Mouse (Mus musculus) layer of hippocampus, adult 2 months (tissue): Measurements from ENCODE around the gene Kctd4. TPM values are rescaled to one million over a fixed set of nuclear protein-coding genes. Genes with fewer than 3 reads are reported as not detected.
A peak's percentile ranks its signal among the peaks of the same experiment; 100 is the strongest.

Experiments
- DNase-seq, 2 experiments: peaks; one replicate each; pipeline ENCODE4 v3.0.0; 2022; ENCODE audit warnings: low spot score in 2 of 2
- H3K27ac ChIP-seq: fragments of 200-600 bp; 2 replicates; pipeline ENCODE4 v1.8.1; 2022
- H3K4me3 ChIP-seq: fragments of 200-600 bp; 2 replicates; pipeline ENCODE4 v1.8.1; 2022; ENCODE audit warnings: mild to moderate bottlenecking
- CTCF ChIP-seq: fragments of 200-600 bp; conservative IDR thresholded peaks from 2 replicates; pipeline ENCODE4 v1.8.1; 2022; ENCODE audit warnings: antibody characterized with exemption, mild to moderate bottlenecking, moderate library complexity
- total RNA-seq, 2 experiments: library from RNA; stranded (reverse); gene quantifications; 2 replicates each; pipeline ENCODE4 v1.2.3; 2021

Kctd4 gene
- total RNA-seq, 2 experiments from 2014 or later, result 60.6 to 63.3 TPM

DNA sequence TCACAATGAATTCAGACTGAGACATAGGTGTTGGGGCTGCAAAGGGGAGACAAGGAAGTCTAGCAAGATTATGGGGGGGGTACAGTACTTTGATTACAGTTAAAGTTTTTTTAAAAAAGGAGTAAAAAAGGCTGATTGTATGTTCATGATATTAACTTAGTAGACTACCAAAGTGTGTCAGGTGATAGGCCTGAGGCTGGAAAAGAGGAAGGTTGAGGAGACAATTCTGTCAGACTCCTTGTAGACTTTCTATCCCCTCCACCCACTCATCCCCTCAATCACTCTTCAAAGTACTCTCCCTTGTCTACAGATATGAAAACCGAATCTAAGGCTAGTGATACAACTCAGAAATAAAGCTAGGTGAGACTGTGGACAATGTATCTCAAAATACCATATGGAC lies 53.4 kb downstream of the Kctd4 start:
- no peak overlapping the region for H3K27ac ChIP-seq
- no peak overlapping the region for H3K4me3 ChIP-seq
- DNase-seq, result no peak
- TF ChIP-seq CTCF, result no peak

DNA sequence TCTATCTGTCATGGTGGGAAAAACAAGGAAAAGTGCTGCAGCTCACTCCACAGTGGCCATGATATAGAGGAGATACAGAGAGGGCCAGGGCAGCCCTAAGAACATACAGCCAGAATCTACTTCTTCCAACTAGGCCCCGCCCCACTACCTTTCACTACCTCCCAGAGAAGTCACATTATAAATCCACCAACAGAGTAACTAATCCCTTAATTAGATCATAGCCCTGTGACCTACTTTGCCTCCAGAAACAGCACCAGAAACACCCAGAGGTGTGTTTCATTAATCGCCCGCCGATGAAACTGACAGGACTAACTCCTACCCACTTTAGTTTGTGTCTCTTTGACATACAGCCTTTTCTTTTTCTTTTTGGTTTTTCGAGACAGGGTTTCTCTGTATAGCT lies 54.4 kb downstream of the Kctd4 start:
- no peak for TF ChIP-seq CTCF
- H3K27ac ChIP-seq, result no peak overlapping the region
- DNase-seq, result no peak
- H3K4me3 ChIP-seq, result peak overlapping the region; percentile 98

DNA sequence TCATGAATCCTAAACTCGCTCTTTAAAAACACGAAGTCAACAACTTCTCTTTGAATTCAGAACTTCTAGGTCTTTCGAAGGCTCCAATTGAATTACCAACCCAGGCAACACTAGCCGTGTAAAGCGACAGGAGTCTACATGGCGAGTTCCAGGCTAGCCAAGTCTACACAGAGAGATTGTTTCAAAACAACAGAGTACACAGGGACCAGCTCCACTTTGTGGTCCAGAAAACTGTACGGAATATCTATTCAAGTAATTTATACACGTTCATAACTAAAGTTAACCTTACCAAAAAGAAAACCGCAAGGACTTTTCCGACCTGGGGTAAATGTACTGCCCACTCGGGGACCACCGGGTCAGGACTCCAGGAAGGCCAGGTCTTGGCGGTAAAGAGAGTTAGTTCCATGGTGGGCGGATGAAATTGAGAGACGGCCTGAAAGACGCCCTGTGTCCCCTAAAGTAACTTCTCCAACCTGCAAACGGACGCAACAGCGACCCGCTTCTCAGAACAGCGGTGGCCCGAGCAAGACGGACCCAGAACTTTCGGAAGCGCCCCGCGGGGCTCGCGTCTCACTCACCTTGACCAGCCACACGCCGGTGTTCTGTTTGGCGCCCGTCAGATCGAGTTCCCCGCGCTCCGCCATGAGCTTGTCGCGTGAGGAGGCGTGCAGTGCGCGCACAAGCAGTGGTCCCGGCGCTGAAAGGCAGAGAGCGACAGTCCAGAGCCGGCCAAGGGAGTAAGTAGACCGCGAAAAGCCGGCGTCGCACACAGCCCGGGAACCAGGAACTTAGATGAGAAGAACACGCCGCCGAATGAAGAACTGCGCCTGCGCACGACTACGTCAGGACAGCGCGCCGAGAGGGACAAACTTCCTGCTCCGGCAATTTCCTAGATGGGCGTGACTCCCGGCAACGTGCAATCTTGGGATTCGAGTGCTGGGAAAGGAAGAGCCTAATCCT lies 55.6 kb downstream of the Kctd4 start, which contains the start of gene Gtf2f2:
TSS of gene Gtf2f2 (minus strand) at position 764 of the 960 bp plus-strand sequence.
- Histone ChIP-seq H3K4me3 (peak within 1 kb of the TSS; percentile 98), H3K27ac (peak within 1 kb of the TSS; percentile 80)
- DNase-seq, result peak; percentile 92 to 97
- no peak for TF ChIP-seq CTCF

DNA sequence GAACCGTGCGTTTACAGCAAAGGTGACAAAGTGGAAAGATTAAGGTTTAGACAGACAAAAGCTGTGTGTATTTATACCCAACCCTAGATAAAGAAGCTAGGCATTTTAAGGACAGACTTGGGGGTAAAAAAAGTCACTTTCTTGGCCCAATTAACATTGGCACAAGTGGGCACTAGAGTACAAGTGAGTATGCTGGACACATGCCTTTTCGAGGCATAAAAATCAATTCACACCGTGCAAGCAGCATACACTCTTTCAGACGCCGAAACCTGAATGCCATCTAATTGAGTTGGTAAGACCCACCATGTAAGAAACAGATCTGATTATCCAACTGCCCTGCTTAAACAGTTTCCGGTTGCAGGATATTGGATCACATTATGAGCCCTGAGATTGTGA lies 56.3 kb downstream of the Kctd4 start:
- peak overlapping the region; percentile 98 for H3K4me3 ChIP-seq
- peak overlapping the region; percentile 80; the same call in 1 of the 2 replicates for H3K27ac ChIP-seq
- TF ChIP-seq CTCF, result no peak
- no peak for DNase-seq

DNA sequence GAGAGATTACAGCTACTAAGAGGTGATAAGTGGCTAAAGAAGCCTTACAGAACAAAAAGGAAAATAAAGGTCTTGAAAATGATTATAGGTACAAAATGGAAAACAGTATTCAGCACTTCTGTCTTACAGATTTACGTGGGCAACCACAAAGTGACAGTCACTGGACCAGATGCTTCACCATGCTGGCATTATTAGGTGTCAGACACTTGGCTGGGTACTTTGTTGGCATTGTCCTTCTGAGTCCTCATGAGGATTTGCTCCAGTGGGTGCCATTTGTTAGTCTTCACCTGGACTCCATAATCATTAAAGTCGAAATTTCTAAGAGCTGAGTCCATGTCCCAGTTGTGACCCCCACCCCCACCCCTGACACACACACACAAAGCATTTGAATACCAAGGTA lies 59.5 kb downstream of the Kctd4 start:
- DNase-seq, result no peak
- TF ChIP-seq CTCF, result no peak
- H3K4me3 ChIP-seq, result no peak overlapping the region
- H3K27ac ChIP-seq, result no peak overlapping the region

Other genes with a start within 250 kb of the Kctd4 start
- 10 to 100 TPM; 22.1 to 25.9 TPM for gene Cog3, start 200.5 kb upstream of the Kctd4 start, total RNA-seq
- gene Slc25a30, start 168.0 kb upstream of the Kctd4 start, total RNA-seq, result 10 to 100 TPM; 12.8 to 15.7 TPM
- gene Tpt1, start 109.9 kb upstream of the Kctd4 start, total RNA-seq, result 1,000 to 10,000 TPM in 1 of 2 experiments, 100 to 1,000 TPM in 1; 932 to 1,022 TPM
- 10 to 100 TPM; 19.3 to 22.8 TPM for gene Gtf2f2, start 55.9 kb downstream of the Kctd4 start, total RNA-seq
- 10 to 100 TPM; 25.2 to 25.7 TPM for gene Gpalpp1, start 155.8 kb downstream of the Kctd4 start, total RNA-seq
- gene Nufip1, start 155.9 kb downstream of the Kctd4 start, total RNA-seq, result 1 to 10 TPM; 9.7 to 9.9 TPM